Mouse (Mus musculus): ENCODE results near the gene Rpl41.

DNA sequence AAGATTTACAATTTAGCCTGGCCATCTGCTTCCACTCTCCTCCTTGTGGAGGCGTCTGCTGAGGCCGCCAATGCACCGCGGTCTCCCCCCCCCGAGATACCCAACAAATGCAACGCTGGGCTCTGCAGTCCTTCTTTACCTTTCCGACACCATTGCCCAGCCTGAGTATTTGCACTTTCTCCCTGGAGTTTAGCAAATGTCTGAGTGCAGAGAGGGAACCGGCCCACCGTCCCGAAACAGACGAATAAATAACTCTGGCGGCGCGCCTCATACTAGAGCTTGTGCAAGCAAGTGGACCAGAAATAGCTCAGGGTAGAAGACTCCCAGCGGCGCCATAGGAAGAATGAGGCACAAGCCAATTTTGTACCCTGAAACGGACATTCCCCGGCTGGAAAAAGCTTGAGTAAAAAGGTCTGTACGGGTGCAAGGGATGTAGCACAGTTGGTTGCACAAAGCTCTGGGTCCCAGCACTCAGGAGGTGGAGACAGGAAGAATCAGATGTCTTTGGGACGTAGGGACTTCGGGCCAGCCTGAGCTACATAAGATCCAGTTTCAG lies 49.9 kb downstream of the Rpl41 start:
- TF ChIP-seq CTCF (IDR thresholded peaks at IDR 0.05), result no peak
- no peak for TF ChIP-seq POLR2A (IDR thresholded peaks at IDR 0.05; ENCODE audit: insufficient read depth, low read depth, low read length)
